In the genomic region with DNA sequence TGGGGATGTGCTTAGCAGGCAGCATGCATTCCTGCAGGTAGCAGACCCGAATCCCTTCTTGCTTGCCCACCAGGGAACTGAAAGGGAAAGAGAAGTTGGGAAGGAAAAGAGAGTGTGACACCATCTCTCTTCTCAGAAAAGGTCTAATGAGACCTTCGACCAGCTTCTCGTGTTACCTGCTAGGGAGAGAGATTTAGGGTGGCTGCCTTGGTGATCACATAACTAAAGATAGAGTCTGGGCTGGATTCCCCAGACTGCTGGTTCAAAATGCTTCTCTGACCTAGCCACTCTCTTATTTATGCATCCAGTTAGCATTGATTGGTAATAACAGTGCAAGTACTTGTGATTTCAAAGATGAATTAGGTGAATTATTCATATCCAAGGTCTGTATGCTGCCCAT, we compare ENCODE assay signal across 22 mouse cellular contexts.
DNase-seq lines count a peak whose midpoint lies in the region; TF ChIP-seq lines count a peak whose summit lies in the region.
"Had no signal": no experiment of that assay in that cellular context is flagged by ENCODE, and none has a peak within 500 bp of the region (broad histone marks: within the 10 kb centered on the region; RNA-seq: fewer than 3 reads in every experiment).

No protein-coding gene starts in this region.

- peak; percentile 61 for DNase-seq in gastrocnemius, adult 18-20 months (ENCODE audit: low spot score)
- no peak for DNase-seq in gastrocnemius, postnatal 14 days
- peak; percentile 60 for DNase-seq in heart, adult 11 months
- no peak for DNase-seq in heart, adult 2 months
- DNase-seq in left cerebral cortex, adult 2 months (ENCODE audit: extremely low spot score in 1 of 2, low spot score in 2 of 2) = no peak
- DNase-seq in left cerebral cortex, adult 18-20 months (ENCODE audit: low spot score in 2 of 2) = no peak
- DNase-seq: adrenal gland, adult 8-10 months; adrenal gland, postnatal 14 days; adrenal gland, postnatal 36 days; B cell, adult 2 months; cerebellum, adult 11-12 months; cerebellum, adult 2 months; cerebellum, adult 9-10 months; cerebellum, postnatal 10 days; cerebellum, postnatal 25 days had no signal

- no peaks in the 10 kb centered on the region for H3K27me3 ChIP-seq in heart, adult 2 months (ENCODE audit: control insufficient read depth, insufficient read depth, low read length)
- H3K27me3 ChIP-seq: CH12.LX; embryonic facial prominence, embryonic 12.5 days; forebrain, embryonic 13.5 days; forebrain, embryonic 15.5 days; Patski had no signal

- TF ChIP-seq CTCF in heart, adult 2 months (IDR thresholded peaks at IDR 0.05) = no peak
- TF ChIP-seq CTCF in left cerebral cortex, adult 2 months (IDR thresholded peaks at IDR 0.05) = no peak

- peaks cover 15% of the 10 kb centered on the region for H3K36me3 ChIP-seq in heart, adult 2 months (ENCODE audit: control insufficient read depth, insufficient read depth, low read length)
- H3K36me3 ChIP-seq: embryonic facial prominence, embryonic 10.5 days; embryonic facial prominence, embryonic 12.5 days; forebrain, embryonic 15.5 days; G1E had no signal

- H3K4me1 ChIP-seq in heart, adult 2 months (ENCODE audit: control insufficient read depth, insufficient read depth, low read length) = peaks cover 7% of the 10 kb centered on the region
- H3K4me1 ChIP-seq: embryonic facial prominence, embryonic 10.5 days had no signal

- TF ChIP-seq POLR2A in heart, adult 2 months (IDR thresholded peaks at IDR 0.05; ENCODE audit: insufficient read depth, low read depth, low read length) = no peak

- TF ChIP-seq EP300 in heart, adult 2 months (IDR thresholded peaks at IDR 0.05; ENCODE audit: insufficient read depth, low read depth, low read length) = no peak

- no peaks in the 10 kb centered on the region; the same call in 1 of the 2 replicates for H3K79me2 ChIP-seq in heart, adult 2 months (replicated peaks; ENCODE audit: control insufficient read depth, insufficient read depth, low read length)

- H3K4me3 ChIP-seq in heart, adult 2 months = no peak overlapping the region
- no peak overlapping the region for H3K4me3 ChIP-seq in left cerebral cortex, adult 2 months
- H3K4me3 ChIP-seq: embryonic facial prominence, embryonic 10.5 days; embryonic facial prominence, embryonic 12.5 days; forebrain, embryonic 13.5 days; forebrain, embryonic 15.5 days had no signal

- H3K27ac ChIP-seq in heart, adult 2 months = no peak overlapping the region; the same call in 1 of the 2 replicates
- H3K27ac ChIP-seq in left cerebral cortex, adult 2 months = 0 out of 2 replicates have a peak overlapping the region, but pooled peaks have one; percentile 38
- H3K27ac ChIP-seq: embryonic facial prominence, embryonic 10.5 days; embryonic facial prominence, embryonic 12.5 days; forebrain, embryonic 13.5 days; forebrain, embryonic 15.5 days had no signal

- 69% methylated on average over 3 of the region's 3 CpGs for WGBS in heart, adult 2 months

- no peak overlapping the region for H3K9ac ChIP-seq in heart, adult 2 months (ENCODE audit: low read depth, low read length)
- H3K9ac ChIP-seq: embryonic facial prominence, embryonic 12.5 days; forebrain, embryonic 13.5 days; forebrain, embryonic 15.5 days had no signal

- intact Hi-C loops in gastrocnemius, postnatal 14 days (cut with DNase I; ENCODE audit: low total_unique reads) = no loop called here
- intact Hi-C loops in heart, adult 2 months (cut with DNase I) = no loop called here
- intact Hi-C loops in left cerebral cortex, adult 2 months (cut with DNase I) = no loop called here

Comparison
In these comparisons a context has a peak if more than half of its experiments do, and no peak if none do; other contexts are left out.
1. DNase-seq: peak in gastrocnemius, adult 18-20 months (single experiment) and heart, adult 11 months (single experiment); none in gastrocnemius, postnatal 14 days (single experiment), heart, adult 2 months (0 of 2), left cerebral cortex, adult 2 months (0 of 2) and left cerebral cortex, adult 18-20 months (0 of 2).